Mouse (Mus musculus) CH12.LX (cell line): ENCODE measurements around the gene Pacs1.

ENCODE experiments used
- CTCF ChIP-seq, 2 experiments: IDR thresholded peaks in 1 of 2; conservative IDR thresholded peaks in 1 of 2; 2 replicates each; pipeline ENCODE4 v1.5.1; 2011 to 2012; ENCODE audit warnings: low read depth in 2 of 2, low read length in 2 of 2, improper control_type of control experiment in 1 of 2, inconsistent platforms in 1 of 2, mild to moderate bottlenecking in 1 of 2, moderate library complexity in 1 of 2
- MYC ChIP-seq: IDR thresholded peaks from 2 replicates; pipeline ENCODE4 v1.6.1; 2011; ENCODE audit warnings: low read depth, mild to moderate bottlenecking, improper control_type of control experiment, low read length
- NELFE ChIP-seq: IDR thresholded peaks from 2 replicates; pipeline ENCODE4 v1.6.1; 2011; ENCODE audit warnings: low read depth, low read length, improper control_type of control experiment

DNA sequence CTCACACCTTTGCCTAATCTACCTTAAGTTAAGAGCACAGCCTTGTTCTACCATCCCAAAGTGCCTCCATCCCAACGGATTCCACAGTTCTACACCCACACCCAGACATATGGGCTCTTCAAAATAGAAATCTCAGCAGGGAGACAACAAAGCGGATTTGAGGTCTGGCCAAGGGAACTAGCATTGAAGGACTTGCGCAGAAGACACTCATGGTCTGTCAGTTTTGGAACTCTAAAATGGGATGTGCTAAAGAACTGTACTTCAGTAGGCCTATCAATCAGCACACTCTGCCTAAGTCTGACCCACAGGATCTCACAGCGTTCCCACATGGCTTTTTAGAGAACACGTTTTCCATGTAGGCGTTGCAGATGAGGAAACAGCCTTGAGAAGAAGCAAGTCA, 122.6 kb downstream of the Pacs1 start:
- TF ChIP-seq NELFE = no peak
- no peak for TF ChIP-seq CTCF (conservative IDR thresholded peaks at IDR 0.05 in 1 of 2, IDR thresholded peaks at IDR 0.05 in 1 of 2; ENCODE audit: low read depth in 2 of 2, low read length in 2 of 2)
- TF ChIP-seq MYC = no peak
